Mouse (Mus musculus) cerebellum, postnatal 25 days (tissue): ENCODE measurements around the gene Wwox.

Experiments
- DNase-seq, 2 experiments: peaks; one replicate each; pipeline ENCODE4 v3.0.0; 2021; ENCODE audit warnings: mixed read lengths in 2 of 2

Gene Wwox

DNA sequence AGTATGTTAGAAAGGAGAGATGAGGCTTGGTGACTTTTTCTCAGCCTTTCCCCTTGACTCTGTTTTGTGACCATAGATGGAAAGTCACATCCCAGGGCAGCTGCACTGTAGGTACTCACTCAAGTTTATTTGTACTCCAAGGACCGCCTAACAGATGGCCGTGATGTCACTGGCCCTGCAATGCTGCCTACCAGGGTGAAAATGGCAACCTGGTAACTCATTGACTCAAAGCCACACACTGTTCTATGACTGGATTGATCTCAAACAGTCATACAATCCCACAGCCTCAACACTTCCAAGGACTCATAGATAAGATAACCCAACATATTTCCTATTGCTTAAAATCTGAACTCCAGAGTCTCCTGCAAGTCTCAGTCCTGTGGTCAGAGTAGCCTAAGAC is 754.3 kb downstream of the Wwox start:
- no peak for DNase-seq

DNA sequence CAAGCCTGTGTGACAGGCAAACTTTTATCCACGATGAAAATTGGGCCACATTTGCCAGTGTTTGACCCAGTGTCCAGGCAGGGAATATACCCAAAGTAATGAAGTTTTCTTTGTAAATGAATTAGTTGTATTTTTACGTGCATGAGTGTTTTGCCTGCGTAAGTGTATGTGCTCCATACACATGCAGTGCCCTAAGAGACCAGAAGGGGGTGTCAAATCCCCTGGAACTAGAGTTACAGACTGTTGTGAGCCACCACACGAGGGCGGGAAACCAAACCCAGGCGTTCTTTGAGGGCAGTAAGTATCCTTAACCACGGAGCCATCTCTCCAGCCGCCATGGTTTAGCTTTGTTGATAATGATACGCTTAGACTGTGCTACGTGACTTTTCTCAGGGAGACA is 755.9 kb downstream of the Wwox start:
- DNase-seq, result no peak

DNA sequence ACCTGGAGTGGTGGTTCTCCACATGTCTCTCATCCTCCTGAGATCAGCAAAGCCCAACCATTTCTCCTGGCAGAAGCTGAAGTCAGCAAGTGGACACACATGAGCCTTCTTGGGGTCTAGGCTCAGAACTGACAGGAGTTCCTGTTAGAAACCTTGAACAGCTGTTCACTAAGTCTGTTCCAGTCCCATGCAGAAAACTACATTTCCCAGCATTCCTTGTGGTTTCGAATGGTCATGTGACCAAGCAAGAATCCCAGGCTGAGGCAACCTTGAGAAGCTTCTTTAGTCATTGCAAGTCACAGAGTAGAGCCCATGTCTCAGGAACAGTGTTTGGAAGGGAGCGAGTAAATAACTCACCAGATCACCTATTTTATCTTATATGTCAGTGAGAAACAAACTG is 757.4 kb downstream of the Wwox start:
- no peak for DNase-seq

DNA sequence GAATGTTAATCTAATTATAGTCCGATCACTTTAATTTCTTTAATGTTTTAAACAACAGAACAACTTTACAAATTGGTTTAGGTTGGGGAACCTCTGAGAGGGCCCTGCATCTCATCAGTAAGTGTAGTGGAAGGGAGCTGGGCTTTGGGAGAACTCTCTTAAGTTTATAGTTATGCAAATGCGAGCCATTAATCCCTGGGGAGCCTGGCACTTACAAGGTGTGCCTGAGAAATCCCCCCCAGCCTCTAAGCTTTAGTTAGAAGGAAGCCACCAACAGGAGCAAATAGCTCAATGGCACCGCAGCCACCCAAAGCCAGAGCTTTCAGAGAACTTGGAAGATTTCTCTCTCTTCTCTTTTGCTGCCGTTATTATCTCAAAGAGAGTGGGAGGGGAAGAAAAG is 759.7 kb downstream of the Wwox start:
- DNase-seq, result no peak

DNA sequence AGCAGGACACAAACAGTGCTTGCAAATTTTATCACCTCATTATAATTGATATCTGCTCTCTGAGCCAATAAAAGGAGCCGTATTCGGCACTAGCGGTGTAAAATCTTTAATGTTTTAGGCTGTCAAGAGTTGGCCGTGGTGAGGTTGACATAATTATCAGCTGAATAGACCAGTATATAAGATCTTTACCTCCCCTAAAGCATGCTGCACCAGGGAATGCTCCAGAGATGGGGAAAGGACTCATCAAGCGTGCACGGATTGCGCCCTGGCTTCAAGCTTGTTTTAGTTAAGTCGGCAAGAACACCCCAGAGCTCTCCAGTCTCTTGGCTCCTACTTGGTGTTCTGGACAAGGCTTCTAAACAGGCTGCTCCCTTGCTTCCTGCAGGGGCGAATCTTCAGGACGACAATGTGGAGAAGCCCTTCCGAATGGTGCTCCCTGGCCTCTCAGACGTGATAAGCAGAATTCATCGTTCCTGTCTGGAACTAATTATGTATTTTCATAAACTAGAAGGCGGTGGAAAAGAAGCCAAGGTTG is 760.2 kb downstream of the Wwox start:
- no peak for DNase-seq

DNA sequence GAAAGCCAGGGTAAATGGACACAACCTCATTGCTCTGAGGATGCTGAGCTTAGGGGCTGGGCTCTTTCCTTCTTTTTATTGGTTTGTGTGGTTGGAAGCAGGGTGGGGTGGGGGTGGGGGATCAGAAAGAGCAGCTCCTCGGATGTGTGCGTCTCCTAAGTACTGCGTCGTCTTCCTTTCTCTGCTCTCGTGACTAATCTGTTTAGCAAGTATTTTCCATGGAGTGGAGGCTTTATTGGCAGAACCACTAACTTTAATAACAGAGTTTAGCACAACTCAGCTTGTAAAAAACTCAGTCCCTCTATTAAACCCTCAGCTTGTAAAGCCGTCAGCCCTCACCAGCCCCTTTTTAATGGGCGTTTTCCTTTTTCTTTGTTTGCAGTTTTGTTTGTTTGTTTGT is 762.3 kb downstream of the Wwox start:
- no peak for DNase-seq

DNA sequence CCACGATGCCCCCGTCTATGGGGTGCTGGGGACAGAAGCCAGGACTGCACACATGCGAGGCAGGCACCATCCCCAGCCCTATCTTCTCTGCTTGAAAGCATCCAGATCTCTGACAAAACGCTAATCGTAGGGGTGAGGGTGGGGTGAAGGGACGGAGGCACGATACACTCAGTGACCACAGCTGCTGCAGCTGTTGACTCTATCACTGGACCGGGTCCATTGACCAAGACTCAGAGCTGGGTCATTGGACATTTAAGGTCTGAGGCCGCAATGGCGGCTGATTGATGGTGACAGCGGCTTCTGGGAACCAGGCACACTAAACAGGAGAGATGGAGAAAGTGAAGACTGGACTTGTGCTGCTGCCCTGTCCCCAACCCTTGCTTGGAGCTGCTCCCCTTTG is 768.0 kb downstream of the Wwox start:
- DNase-seq, result no peak

DNA sequence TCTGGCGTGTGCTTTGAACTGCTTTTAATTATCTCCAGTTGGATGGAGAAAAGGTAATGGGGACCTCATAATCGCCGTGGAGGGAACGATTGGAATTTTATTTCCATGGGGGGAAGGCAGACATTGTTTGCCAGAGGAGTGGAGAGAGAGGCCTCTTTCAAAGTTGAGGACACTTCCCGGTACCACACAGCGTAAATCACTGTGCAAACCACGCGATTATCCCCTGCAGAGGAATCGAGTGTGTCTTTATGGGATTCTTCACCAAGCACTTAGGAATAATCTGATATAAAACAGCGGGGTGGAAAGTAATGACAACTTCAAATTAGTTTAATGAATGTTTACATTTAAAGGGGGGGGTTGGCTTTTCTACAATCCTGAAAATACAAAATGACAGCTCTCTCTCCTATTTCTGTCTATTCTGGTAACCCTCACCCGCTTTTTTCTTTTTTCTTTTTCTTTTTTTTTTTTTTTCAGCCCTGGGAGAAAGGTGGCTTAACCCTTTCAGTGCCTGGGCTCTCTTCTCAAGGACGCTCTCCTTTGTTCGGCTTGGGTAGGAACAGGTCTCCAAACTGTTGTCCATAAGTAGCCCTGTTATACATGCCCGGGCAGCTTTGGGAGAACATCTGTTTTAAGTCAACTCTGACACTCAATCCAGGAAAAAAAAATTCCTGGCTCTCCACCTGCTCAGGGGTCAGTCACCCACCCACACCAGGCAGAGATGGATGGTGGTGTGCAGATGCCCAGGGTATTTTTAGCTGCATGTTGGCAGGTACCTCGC is 769.1 kb downstream of the Wwox start:
- DNase-seq, result no peak

DNA sequence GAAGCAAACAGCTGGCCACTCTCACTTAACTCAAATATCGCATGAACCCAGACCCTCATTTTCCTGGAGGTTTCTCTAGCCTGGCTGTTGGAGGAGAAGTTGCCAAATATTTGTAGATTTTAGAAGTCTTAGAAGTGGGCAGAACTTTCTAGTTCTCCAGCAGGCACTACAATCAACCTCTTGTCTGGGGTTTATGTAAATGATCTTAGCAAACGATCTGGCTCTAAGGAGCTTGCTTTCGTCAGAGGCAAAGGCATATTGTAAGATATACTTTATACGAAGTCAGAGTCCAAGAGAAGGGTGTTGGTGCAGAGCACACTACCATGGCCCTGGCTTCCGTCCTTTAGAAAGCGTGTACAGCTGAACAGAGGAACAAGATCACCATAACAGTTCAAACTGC is 770.6 kb downstream of the Wwox start:
- no peak for DNase-seq

DNA sequence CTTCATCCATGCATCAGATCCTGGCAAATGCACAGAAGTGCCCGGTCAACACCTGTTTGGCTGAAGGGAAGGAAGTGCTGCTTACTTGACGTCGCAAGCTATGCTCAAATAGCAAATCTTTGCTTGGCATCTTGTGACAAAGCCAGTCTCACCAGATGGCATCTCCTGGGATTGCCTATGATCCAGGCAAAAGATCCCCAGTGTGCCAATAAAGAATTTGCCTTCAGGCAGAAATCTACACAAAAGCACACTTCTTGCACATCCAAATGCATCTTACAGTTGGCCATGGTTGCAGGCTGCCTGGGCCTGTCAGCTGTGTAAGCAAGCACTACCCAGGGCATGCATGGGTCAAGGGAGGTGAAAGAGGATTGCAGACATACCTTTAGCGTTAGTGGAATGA is 773.7 kb downstream of the Wwox start:
- DNase-seq, result no peak

DNA sequence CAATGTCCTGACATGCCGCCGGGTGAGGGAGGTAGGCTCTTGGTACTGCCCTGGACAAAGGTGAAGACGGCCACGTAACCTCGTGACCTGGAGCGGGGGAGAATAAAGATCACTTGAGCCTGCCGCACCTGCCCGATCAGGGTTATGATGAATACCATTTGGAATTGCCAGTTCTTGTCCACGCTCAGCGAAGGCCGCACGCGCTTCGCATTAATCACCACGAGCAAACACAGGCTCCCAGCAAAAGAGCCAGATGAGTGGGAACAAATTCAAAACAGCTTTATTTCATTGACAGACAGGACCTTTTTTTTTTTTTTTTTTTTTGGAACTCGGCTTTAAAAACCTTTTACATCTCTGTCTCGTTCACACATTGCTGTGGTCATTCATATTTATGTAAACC is 775.4 kb downstream of the Wwox start:
- no peak for DNase-seq

DNA sequence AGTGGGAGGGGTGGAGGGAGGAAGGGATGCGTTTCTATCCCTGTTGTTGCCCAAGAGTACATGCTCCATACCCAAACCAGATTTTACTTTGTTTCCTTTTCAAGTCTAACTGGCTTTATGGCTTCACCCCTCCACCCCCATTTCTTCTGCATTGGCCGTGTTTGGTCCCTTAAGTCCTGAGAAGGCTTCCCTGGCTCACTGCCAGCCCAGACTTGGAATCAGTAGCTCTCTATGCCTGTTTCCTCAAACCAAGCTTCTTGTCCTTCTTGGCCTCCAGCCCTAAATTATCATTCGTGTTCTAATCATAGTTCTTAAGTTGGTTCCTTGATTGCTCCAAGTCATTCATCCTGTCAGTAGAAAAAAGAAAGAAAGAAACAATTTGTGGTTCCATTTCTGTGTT is 777.3 kb downstream of the Wwox start:
- peak in 1 of 2 experiments; percentile 19 for DNase-seq

DNA sequence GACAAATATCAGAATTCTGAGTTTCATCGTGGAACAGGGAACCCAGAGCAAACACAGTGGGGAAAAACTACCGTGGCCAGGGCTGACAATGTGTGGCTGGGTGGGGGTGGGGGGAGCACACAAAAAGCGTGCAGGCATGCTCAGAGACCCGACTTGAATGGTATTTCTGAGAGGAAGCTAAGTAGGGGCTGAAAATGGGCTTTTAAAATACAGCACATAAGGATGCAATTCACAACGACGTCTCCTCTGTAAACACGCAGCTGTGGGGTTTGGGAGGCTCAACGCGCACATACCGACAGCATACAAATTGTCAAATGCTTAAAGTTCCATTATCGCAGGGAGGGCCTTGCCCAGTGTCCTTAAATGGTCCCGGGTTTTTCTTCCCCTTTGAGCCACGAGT is 783.1 kb downstream of the Wwox start:
- DNase-seq, result no peak

DNA sequence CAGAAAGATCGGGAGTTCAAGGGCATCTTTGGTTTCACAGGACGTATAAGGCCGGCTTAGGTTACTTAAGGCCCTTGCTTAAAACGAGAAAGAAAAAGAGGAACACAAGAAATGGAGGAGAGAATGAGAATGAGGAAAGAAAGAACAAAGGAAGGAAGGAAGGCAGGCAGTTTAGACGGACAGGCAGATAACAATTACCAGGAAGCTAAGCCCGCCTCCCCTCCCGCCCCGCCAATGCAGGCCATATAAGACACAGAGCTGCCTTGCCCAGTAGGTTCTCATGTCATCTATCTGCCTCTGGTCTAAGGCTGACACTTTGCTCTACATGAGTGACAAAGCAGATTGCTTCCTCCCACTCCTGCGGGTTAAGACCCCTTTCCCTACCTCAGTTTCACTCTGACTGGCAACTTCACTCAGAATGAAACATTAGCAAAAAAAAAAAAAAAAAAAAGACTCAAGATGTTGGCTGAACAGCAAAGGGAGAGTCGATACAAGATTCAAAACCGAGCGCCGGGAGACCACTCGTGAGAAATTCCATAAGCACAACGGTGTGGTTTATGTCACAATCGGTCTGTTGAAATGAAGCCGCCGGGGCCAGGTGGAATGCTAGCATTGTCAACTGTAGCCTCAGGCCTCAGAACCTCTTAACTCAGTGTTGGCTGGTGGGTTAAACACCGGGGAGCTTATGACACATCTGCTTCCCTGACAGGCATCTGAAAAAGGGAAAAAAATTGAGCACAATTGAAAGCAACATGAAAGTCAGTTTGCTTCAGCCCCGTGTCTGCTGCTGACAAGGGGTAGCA is 787.5 kb downstream of the Wwox start:
- DNase-seq, result no peak

DNA sequence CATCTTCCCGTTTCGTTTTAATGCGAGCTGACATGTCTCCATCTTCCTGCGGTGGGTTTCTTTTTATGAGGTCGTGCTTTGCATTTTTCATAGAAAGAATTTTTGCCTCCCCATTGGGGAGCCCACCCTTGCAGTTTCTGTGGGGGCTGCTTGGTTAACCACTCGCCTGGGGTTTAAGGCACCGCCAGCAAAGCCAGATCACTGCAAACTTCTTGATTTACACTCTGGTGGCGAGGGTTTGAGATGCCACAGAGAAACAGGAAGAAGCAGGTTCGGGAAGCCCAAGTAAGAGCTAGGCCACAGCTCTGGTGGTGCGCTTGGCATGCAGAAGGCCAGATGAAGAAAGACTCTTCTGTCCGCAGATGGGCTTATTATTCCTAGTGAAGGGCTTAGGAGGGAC is 789.4 kb downstream of the Wwox start:
- DNase-seq, result no peak

DNA sequence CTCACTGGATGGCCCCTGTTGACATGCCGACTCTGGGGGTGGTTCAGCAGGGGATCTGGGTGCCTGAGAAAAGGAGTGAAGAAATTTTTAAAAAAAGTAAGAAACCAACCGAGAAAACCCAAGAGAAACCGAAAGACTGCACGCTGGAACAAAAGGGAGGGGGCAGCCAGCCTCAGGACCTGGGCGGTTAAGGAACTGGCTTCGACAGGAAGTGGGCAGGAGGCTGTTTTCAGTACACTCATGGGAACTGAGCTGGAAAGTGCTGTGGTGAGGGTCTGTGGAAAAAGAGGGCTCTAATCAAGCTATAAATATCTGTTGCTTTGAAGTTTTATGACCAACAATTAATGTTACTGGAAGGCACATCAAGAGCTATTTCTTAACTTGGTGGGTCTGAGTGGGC is 794.6 kb downstream of the Wwox start:
- DNase-seq, result no peak

DNA sequence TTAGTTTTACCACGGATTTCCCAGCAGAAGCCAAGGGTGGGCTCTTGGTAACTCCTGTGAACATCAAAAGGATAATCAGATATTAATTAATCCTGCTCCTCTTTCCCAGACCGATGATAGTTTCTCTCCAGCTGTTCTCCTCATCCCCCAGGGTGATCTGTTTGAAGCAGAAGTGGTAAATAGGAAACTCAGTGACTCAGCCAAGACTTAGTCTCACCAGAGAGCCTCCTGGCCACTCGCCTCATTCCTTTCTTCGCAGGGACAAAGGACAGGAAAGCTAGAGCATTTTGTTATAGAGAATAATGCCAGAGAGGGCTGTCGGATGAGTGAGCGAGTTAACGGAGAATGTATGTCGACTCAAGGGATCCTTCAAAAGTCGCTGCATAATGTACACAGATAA is 798.1 kb downstream of the Wwox start:
- DNase-seq, result no peak

DNA sequence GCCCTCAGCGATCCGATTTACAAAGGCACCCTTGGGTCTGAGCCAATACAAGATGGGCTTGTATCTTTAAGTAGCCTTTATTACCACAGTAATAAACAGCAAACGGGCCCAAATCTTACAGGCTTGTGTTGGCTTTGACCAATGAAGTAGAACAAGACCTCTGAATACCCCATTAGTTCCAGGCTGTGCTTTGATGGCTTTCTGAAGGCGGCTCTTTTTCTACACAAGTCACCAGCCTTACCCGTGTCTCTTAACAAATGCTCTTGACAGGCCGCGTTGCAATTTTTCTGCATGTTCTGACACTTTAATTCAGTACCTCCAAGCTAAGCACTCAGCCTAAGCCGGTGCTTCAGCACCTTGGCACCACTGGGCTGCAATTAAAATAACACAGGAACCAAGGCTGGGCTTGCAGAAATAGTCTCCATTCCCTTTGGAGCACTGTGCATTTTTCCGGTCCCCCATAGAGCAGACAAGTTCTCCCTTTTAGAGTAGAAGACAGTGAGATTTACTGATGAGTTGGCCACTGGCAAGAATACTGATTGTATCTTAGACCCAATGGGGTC is 804.1 kb downstream of the Wwox start:
- DNase-seq, result no peak

DNA sequence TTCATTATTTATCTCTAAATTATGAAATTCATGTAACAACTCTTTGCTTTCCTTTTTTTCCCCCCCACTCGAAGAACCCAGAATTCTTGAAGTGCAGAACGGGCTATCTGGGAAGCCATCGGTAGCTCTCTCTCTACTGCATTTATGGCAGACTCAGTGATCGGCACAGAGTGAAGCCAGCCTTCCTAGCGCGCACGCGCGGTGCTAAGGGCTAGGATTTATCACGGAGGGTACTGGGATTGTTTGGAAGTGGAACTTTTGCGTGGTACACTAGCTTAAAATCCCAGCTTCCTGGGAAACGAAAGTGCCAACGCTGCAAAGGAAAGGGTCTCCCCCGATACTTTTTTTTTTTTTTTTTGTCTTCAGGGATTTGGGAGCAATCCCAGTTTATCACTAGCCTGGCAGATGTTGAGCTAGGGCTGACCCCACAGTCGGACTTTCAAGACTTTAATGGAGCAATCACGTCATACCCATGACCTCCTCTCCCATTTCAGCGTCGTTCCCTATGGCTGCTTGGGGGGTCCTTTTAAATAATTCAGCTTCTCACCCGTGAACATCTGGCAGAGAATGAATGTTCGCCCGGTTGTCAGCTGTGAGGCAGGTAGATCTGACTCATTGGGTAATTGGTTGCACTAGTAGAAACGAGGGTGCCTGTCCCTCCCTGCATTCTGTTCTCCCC is 810.4 kb downstream of the Wwox start:
- peak in 1 of 2 experiments; percentile 14 for DNase-seq

DNA sequence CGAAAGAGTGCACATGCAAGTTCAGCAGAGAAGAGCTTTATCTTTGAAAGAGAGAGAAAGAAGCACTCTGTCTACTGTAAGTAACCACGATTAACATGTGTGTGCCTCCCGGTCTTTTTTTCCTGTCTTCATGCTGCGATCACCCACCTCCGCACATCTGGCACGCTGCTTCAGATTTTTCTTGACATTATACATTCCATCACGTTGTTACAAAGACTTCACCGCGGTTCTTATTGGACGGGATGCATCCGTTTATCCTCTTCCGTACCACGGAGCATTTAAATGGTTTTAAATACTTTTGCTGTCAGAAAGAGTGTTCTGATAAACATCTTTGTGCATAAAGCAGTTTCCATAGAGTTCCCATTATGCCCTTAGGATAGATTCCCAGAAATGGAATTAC is 816.1 kb downstream of the Wwox start:
- no peak for DNase-seq

DNA sequence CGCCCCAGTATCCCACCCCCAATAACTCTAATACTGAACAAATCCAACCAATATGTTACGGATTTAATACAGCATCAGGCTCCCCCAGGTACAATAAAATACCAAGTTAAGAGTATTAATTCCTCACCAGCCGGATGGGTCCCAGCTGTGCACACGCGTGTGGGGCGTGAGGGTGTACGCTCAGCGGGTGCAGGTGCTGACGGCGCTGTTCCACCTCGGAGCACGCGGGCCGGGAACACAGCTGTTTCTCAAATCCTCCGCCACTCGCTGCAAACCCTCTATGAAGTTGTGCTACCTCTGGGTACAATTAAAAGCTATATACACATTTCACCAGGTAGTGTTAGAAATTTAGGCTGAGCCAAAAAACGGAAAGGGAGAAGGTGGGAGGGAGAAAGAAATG is 818.0 kb downstream of the Wwox start:
- no peak for DNase-seq

DNA sequence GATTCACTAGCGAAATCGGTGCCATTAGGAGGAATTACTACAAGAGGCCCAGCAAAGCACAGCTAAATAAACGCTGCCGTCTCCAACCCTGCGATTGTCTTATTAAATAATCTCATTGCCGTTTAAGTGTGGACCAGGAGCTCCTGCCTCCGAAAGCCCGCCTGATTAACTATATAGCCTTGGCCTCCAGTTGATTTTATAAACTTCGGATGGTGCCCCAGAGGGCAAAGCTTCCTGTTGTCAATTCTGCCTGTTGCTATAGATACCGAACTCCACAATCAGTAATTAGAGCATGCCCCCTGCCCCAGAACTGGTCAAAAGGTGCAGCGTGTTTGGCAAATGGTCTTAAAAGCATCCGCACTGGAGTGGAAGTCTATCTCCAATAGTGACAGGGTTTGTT is 820.4 kb downstream of the Wwox start:
- no peak for DNase-seq

DNA sequence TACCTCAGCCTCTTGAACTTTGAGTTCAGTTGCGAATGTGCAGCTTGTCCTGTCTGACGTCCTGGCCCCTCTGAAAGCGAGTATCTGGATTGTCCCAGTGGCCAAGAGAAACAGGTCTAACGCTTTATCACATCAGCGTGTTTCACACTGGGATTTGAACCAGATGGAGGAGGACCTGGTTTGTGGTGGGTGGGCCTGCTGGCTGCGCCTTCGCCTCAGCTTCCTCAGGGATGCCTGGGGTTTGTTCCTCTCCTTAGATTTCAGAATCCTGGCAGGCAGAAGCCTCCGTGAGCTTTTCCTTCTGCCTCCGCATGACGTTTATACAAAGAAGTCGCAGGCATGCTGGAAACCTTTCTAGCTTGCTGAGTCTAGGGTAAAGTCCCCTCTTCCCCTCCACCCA is 827.7 kb downstream of the Wwox start:
- DNase-seq, result no peak
